Mouse (Mus musculus): ENCODE measurements around the gene Gabrb3.

Gabrb3 gene

DNA sequence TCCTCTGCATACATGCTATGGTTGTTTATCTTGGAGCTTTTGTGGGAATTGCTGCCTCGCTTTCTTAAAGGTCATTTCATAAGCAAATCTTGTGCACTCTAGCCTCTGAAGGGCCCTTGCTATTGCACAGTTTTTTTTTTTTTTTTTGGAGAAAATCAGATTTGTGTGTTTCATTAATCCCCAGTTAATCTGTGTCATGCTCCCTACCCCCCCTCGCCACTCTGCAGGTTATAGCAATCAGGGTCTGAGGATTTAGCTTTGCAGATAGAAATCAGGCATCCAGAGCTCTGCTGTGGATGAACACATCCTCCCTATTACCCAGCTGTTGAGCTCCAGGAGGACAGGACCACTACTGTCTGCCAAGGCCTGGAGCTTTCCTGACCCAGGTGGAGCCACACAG, at the start of gene Gabrb3:
Gene Gabrb3 (plus strand): TSS at position 301 of the 400 bp plus-strand sequence.
- in situ Hi-C loops (cut with MboI, MseI) = no loop called here

- in situ Hi-C loops (cut with MboI, MseI) = no loop called here
Measured at GRCm38 (mm10) chr7:57384112-57384511, 35.4 kb upstream of the Gabrb3 start.

DNA sequence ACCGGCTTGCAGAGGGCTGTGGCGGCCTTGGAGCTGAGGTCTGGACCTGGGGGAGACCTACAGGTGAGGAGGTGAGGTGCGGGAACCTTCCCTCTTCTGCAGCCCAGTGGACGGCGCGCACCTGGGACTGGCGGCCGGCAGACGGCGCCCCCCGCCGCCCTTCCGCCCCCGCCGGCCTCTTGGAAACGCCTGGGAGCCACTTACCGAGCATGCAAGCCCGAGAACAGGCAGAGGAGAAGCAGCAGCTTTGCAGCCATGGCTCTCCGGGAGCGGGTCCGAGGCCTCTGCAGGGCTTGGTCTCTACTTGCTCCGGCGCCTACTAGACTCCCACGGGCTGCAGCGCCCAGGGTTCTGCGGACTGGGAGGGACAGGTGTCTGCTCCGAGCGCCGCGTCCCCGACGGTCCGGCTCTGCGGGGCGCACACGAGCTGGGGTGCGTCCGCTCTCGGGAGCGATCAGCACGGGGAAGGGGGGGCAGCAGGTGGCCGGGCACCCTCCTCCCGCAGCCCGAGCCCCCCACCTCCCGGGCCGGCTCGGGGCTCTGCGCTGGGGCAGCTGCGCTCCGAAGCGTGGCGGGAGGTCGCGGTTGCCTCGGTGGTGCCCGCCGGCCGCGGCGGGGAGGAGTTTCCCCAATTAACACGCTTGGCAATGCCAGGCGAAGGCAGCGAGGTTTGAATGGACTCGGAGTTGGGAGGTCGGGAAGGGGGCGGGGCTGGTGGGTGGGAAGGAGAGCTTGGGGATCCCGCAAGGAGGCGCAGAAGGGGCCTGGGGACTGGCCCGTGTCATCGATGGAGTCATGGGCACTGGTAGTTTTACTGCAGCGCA, 32.8 kb upstream of the Gabrb3 start, which contains the start of gene Gabrg3:
Gene Gabrg3 (minus strand): TSS at position 672 of the 824 bp plus-strand sequence.
- in situ Hi-C loops (cut with MboI, MseI) = no loop called here

GRCm38 (mm10) chr7:57387341-57387654, 32.2 kb upstream of the Gabrb3 start:
- in situ Hi-C loops (cut with MboI, MseI) = no loop called here

GRCm38 (mm10) chr7:57390046-57390445, 29.4 kb upstream of the Gabrb3 start:
- in situ Hi-C loops (cut with MboI, MseI) = no loop called here

DNA sequence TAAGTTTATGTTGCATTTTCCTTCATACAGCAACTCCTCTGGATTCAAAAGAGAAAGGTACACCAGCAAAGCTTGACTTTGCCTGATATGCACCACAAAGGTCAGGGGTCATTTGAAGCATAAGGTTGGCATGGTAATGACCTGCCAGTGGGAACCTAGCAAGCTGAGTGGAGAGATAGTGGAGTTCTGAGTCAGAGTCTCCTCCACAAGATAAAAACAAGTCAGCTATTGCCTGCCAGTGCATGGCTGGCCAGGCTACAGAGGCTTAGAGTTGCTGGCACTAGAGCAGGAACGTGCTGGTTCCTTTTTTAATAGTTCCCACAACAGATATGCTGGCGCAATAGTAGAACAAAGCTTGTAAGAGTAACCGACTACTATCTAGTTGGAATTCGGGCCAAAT, 25.9 kb upstream of the Gabrb3 start:
- in situ Hi-C loops (cut with MboI, MseI) = no loop called here

DNA sequence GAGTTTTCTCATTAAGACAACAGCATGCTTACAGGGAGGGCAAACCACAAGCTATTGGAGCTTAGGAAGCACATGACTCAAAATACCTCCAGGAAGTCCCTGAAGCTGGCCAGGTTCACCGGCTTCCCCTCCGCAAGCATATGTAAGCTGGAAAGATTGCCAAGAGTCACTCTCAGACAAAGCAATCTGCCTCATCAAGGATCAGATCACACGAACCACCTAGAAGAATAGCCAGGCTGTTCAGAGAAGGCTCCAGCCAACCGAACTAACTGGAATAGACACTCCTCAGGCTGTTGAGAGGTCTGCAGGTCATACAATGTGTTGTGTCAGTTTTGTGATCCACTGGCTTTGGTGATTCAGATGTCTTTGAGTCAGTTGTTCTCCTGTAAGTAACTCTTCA, 8.3 kb upstream of the Gabrb3 start:
- in situ Hi-C loops (cut with MboI, MseI) = no loop called here

- in situ Hi-C loops (cut with MboI, MseI) = no loop called here
Measured at GRCm38 (mm10) chr7:57412896-57413295, 6.6 kb upstream of the Gabrb3 start.

DNA sequence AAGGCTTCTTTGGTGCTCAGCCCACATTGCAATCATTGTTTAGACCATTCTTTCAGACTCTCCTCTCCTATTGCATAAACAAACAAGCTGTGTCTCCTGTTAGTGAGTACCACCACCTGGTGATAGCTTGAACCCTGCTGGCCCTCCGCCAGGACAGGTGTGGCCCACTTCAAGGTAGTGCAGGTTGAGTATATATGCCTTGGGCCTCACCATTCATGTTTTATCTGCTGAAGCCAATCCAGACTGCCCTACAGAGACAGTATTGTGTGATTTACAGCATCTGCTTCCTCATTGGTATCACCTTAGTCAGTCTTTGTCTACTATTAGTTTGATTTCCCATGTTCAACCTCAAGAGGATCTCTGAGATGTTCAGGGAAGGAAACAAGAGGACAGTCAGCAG, 1.6 kb downstream of the Gabrb3 start:
- in situ Hi-C loops (cut with MboI, MseI) = no loop called here

DNA sequence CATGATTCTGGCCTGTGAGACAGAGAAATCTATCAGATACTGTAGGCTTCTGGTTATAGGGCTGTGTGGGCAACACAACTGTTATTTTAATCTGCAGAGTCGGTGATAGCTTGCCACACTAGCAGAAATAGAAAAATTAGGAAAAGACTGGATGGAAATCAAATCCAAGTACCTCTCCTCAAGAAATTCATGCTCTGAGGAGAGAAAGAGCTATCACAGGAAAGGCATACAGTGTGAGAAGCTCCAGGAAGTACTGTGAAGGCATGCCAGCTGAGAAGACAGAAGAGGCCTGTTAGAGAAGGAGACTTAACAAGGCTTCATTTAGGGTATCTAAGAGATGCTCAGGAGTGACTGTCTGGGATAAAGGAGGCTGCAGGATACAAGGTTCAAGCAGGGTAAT, 3.2 kb downstream of the Gabrb3 start:
- in situ Hi-C loops (cut with MboI, MseI) = no loop called here

- in situ Hi-C loops (cut with MboI, MseI) = no loop called here
Measured at GRCm38 (mm10) chr7:57448239-57448638, 28.7 kb downstream of the Gabrb3 start.

DNA sequence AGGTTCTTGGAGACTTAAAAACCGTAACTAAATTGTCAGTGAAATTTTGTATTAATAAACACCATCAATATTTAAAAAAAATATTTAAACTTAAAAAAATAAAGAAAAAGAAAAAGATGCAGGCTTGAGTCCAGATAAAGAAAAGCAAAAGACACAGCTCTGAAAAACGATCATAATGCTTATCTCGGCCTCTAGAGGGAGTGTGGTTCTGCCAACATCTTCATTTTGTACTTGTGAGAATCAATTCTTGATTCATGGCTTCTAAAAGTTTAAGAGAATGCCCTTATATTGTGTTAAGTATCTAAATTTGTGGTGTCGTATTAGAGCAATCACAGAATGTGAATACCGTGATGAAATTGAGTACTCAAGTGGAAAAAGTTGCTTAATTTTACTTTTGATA, 40.9 kb downstream of the Gabrb3 start:
- in situ Hi-C loops (cut with MboI, MseI) = no loop called here

DNA sequence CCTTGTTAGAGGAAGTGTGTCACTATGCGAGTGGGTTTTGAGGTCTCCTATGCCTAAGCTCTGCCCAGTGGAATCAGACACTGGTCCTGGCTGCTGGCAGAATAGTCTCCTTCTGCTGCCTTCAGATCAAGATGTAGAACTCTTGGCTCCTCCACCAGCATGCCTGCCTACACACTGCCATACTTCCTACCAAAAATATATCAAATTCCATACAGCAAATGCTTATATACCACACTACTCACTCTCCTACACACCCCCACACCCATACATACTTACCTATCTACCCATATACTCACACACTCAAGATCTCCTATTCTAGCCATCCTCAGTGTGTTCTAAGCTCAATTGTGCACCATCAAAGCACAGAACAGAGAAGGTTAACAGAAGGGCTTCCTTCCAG, 51.8 kb downstream of the Gabrb3 start:
- in situ Hi-C loops (cut with MboI, MseI) = no loop called here

DNA sequence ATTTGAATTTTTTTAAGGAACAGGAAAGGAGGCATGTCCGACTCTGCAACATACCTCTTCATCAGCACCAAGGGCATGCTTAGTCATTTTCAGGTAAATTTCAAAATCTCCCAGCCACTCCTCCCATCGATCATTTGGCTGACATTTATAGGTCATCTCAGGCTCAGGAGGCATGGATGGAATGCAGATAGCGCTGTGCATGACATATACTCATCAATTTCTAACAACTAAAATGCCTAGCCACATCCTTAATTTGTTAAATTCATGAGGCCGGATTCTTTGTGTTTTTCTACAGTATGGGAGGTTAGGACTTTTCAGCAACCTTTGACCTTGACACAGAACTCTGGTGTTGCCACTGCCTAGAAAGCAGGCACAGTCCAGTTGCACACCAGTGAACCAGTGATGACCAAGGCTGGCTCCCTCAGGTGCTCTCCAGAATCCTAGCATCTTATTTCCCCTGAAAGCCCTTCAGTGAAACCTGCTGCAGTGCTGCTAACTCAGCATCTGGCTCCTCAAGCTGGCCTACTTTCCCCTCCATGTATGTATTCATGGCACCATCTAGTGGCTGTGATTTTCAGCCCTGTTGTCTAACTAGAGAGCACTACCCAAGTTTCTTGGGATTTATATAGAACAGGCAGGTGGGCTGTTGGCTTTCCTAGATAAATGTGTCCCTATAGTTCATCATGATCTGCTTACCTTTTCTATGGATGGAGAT, 54.5 kb downstream of the Gabrb3 start:
- in situ Hi-C loops (cut with MboI, MseI) = no loop called here

DNA sequence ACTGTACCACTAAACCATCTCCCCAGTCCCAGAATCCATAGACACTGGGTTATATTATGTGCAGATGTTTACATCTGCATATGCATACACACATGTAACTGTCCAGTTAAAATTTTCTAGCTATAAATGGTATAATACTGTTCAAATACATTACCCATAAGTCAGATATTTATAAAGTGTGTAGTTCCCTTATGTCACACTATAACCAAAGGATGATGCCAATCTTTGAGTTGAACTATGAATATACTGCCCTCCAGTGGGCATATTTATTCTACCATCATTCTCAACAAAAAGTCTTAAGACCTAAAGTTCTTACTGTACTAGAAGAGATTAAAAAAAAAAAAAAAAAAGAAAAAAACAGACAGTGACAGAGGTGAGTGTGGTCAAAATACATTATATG, 63.4 kb downstream of the Gabrb3 start:
- in situ Hi-C loops (cut with MboI, MseI) = no loop called here

- in situ Hi-C loops (cut with MboI, MseI) = no loop called here
Measured at GRCm38 (mm10) chr7:57486907-57487306, 67.4 kb downstream of the Gabrb3 start.

- in situ Hi-C loops (cut with MboI, MseI) = no loop called here
Measured at GRCm38 (mm10) chr7:57491795-57492194, 72.3 kb downstream of the Gabrb3 start.

DNA sequence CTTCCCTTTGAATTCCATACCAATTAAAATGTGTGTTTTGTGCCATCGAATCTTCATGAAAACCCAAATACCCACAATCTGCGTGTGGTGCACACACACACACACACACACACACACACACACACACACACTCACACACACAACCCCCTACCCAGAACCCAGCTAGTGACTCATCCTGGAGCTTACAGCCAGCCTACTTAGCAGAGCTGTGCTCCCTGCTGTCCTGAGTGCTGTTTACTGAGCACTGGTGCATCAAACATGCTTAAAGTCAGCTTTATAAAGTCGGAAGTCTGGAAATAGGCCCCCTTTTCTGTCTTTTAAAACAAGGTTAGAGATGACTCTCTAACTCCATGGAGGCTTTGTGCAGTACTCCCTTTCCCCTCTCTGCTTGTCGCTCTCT, 83.3 kb downstream of the Gabrb3 start:
- in situ Hi-C loops (cut with MboI, MseI) = loop anchor here (25.0 kb wide), 1 partner anchor 1916 kb away; no protein-coding TSS in a partner anchor

DNA sequence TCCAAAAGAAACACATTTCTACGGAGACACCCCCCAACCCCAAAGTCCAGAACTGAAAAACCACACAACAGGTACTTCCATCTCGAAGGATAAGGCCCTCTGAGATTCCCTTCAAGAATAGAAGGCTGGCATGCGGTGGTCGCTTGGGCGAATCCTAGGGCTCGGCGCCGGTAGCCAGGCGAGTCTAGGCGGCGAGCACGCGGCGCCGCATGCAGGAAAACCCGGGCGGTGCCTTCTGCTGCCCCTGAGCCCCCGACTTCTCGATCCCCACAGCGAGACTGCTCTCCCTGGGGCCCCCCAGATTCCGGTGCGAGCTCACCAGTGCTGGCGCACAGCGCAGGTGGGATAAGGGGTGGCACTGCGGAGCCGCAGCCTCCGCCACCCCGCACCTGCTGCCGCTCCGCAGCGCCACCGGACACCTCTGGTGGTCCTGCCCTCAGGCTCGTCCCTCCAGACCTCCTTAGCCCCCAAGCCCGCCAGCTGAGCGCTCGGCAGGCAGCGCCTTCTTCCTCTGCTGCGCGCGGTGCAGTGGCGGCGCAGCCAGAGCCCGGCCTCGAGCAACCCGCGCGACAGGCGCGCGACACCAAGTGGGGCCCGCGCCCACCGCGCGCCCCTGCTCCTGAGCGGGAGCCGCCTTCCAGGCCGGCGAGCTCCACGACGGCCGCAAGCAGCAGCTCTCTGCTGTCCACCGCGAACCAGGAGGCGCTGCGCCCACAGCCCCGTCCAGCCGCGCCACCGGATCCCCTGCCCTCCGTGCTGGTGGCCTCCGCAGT, 89.6 kb downstream of the Gabrb3 start:
- in situ Hi-C loops (cut with MboI, MseI) = loop anchor here (25.0 kb wide), 1 partner anchor 1922 kb away; no protein-coding TSS in a partner anchor

DNA sequence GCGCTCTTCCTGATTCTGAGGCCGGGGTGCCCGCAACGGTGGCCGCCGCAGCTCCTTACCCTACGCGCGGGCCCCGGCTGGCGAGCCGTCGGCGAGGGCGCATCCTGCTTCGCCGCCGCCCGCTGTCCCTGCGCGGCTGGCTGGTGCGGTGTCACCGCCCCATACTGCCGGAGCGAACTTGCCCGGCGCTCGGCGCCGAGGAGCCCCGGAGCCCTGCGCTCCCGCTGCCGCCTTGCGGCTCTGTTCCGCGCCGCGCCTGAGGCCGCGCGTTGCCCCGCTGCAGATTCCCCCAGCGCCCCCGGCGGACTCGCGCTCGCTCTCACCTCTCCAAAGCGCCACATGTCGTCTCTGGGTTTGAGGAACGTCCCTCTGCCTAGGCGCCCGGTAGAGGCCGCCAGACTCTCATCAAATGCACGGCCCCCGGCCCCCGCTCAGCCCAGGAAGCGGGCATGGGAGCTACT, 90.2 kb downstream of the Gabrb3 start, which contains the start of gene Gabra5:
Gene Gabra5 (minus strand): TSS at position 379 of the 461 bp plus-strand sequence.
- in situ Hi-C loops (cut with MboI, MseI) = loop anchor here (25.0 kb wide), 1 partner anchor 1922 kb away; no protein-coding TSS in a partner anchor

- in situ Hi-C loops (cut with MboI, MseI) = loop anchor here (25.0 kb wide), 1 partner anchor 1926 kb away; no protein-coding TSS in a partner anchor
Measured at GRCm38 (mm10) chr7:57512955-57513354, 93.5 kb downstream of the Gabrb3 start.

GRCm38 (mm10) chr7:57529451-57529850, 110.0 kb downstream of the Gabrb3 start:
- in situ Hi-C loops (cut with MboI, MseI) = no loop called here

All from T-helper 1 cell (primary cell).